Mouse (Mus musculus) natural killer cell, adult 2 months (primary cell): Measurements from ENCODE around the gene Rassf7.

Experiments used
- DNase-seq, 2 experiments: peaks; one replicate each; pipeline ENCODE4 v3.0.0; 2022; ENCODE audit warnings: low spot score in 2 of 2

The Rassf7 gene

DNA sequence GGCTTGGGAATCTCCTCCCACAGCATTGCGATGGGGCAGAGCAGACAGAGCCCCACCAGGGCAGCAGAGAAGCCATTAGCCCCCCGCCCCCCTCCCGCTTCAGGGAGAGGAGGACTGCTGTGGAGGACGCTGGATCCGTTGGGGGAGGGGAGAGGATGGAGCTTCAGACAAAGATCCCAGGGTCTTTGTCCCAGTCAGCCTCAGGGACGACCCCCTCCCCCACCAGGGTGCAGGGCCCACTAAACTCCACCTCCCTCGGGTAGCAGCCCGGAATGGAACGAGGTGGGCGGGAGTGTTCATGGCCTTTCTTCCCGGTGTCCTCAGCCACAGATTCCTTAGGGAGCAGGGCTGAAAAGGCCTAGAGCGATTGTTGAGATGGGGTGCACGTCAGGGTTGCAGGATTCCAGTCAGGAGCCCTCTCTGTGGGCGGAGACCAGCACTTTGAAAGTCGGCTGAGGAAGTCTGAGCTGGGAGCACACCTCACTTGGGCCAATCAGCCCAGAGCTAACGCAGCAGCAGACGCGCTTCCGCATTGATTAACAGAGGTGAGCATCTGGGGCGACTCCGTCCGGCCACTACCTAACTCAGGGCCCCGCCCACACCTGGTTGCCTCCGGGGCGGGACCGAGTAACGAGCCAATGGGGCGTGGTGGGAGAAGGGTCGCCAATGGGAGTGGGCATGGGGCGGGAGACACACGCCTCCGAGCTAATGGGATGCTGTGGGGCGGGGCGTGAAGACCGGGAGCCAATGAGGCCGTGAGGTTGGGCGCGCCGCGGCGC is at the start of gene Rassf7:
Gene Rassf7 (plus strand): TSS at position 760 of the 779 bp plus-strand sequence.
- peak; percentile 90 to 97 for DNase-seq

GRCm38 (mm10) chr7:141167901-141168517 is 47.7 kb upstream of the Rassf7 start:
- no peak for DNase-seq

DNA sequence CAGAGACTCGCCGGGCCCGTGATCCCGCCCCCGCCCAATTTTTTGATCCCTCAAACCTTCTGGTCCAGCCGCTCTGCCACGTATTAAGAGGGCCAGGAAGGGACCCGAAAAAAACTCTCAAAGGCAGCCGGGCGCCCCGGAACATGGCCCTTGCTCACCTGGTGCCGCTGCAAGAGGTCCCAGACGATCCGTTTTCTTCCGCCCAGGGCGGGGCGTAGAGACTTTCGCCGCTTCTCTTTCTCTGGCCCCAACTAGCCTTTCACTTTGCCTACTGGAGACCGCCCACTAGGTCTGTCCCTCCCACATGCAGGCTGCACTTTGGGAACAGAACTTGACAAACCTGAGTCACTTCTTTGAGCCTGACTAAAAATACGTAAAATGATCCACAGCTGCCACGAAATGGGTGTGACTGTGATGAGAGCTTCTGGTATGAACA is 47.1 kb upstream of the Rassf7 start:
- DNase-seq: peak; percentile 66 to 72

DNA sequence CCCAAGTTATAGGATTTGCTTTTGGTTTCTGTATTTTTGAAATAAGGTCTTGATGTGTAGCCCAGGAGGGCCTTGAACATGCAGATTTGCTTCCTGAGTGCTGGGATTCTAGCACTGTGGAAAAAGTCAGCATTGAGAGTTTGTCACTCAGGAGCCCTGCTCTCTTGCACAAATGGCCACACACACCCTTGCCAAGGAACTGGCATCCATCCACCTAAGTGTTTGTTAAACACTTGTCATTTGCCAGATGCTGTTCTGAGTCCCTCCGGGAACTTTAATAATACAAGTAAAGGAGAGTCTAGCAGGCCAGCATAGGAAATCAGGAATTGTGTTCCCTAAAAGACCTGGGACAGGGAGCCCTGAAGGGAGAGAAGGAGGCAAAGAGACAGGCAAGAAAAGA is 46.4 kb upstream of the Rassf7 start:
- no peak for DNase-seq

DNA sequence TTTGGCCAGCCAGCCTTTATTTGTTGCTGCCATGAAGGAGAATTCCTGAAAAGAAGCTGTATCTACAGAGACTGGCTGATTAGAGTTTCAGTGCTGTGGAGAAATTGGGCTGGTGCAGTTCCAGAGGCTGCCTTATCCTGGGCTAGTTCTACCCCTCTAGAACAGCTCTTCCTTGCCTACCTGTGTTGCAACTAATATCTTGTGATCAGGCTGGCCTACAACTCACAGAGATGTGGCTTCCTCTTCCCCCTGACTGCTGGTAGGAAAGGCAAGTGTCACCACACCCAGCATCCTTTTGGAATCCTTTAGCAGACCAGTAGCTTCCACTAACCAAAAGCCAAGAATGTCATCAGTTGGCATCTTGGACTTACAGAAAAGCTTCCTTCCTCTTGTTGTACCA is 45.8 kb upstream of the Rassf7 start:
- no peak for DNase-seq

- peak; percentile 86 for DNase-seq
Measured at GRCm38 (mm10) chr7:141172116-141173006, 43.3 kb upstream of the Rassf7 start, which contains the start of gene Rnh1. Gene Rnh1, minus strand, starts transcription at chr7:141172857.

DNA sequence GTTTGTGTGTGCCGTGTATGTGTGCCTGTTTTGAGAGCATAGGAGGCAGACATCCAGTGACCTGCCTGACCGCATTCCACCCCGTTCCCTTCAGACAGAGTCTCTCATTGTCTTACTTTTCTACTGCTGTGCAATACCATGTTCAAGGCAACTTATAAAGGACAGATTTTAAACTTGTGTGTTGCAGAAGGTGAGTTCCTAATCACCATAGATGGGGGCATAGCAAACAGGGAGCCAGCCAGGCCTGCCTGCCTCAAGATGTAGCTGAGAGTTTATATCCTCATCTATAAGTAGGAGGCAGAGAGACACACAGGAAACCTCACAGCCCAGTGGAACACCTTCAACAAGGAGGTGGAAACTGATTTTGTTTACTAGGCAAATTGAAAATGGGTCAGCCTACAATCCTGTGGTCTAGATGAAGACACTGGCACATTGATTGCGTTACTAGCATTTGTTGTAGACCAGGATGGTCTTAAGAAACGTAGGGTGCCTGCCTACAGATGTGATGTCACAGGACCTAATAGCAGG is 42.3 kb upstream of the Rassf7 start:
- DNase-seq: no peak

DNA sequence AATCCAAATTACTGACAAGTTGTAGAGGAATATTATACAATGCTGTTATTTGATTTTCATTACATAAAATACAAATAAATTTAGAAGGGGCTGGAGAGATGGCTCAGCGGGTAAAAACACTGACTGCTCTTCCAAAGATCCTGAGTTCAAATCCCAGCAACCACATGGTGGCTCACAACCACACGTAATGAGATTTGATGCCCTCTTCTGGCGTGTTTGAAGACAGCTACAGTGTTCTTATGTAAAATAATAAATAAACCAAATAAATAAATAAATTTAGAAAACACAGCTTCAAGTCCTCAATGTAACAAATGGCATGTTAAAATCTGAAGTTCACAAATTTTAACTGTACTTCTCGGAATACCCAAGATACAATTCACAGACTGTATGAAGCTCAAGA is 40.6 kb upstream of the Rassf7 start:
- DNase-seq: no peak

- peak; percentile 80 to 86 for DNase-seq
Measured at GRCm38 (mm10) chr7:141176173-141176572, 39.5 kb upstream of the Rassf7 start.

- no peak for DNase-seq
Measured at GRCm38 (mm10) chr7:141188194-141188593, 27.5 kb upstream of the Rassf7 start.

- DNase-seq: no peak
Measured at GRCm38 (mm10) chr7:141188733-141189132, 26.9 kb upstream of the Rassf7 start.

DNA sequence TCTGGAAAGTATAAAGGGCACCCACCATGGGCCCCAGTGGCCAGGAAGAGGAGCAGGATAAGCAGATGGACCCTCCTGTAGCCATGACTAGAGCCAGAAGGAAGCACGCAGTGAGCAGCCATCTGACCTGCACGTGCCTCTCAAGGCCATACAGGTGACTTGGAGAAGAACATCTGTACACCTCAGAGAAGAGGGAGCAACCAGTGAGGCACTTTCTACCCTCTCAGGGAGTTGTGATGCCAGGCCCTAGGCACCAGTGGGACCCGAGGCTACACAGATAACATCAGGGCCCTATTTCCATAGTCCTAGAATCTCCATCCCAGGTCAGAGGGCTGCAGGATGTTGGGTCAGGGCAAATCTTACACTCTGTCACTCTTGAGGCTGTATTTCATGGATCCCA is 25.4 kb upstream of the Rassf7 start:
- no peak for DNase-seq

GRCm38 (mm10) chr7:141191036-141191435 is 24.6 kb upstream of the Rassf7 start:
- no peak for DNase-seq

DNA sequence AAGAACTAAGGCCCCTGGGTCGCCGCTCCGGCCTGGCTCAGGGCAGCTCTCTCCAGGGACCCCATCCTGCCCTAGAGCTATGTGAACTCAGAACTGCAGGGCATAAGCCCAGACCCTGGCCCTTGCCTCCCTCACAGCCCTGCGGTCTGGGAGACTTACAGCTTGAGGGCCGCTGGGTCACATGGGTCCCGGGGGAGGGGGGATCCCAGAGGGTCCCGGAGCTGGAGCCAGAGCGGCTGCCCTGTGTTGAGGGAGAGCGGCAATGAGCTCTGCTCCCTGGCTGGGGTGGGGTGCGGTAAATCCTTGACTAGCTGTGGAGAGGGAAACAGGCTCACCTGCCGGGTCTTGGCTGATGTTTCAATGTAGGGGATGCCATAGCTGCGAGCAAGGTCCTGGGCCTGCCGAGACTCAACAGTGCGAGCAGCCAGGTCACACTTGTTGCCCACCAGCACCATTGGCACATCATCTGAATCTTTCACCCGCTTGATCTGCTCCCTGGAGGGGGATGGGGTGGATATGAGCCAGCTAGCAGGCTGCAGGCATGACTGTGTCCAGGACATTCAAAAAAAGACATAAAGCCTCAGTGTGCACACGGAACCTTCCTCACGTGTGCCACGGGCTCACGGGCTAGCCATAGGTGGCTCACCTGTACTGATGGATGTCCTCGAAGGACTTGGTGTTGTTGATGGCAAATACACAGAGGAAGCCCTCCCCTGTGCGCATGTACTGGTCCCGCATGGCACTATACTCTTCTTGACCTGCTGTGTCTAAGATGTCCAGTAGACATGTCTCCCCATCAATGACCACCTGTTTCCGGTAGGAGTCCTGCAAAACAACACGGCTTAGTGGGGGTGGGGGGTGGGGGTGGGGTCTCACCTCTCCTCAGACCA is 23.6 kb upstream of the Rassf7 start:
- DNase-seq: no peak

- no peak for DNase-seq
Measured at GRCm38 (mm10) chr7:141192776-141193347, 22.8 kb upstream of the Rassf7 start.

DNA sequence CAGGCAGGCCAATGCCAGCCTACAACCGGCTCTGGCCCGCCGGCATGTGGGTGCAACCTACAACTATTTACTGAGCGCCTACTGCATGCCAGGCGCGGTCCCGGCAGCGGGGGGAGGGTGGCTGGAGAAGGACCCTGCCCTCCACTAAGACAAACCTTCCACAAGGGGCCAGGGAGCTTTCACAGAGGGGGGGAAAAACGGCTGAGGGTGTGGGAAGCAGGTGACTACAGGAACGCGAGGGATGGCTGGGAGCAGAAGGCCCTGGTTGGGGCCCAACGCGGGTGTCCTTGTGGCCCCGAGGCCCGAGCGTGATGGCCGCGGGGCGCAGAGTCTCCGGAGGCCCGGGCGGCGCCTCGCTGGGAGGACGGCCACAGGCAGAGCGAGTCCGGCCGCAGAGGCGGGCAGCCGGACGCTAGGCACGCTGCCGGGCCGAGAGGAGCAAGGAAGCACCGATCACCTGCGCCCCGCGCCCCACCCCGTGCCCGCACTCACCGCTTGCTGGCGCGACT is 22.3 kb upstream of the Rassf7 start:
- peak in 1 of 2 experiments; percentile 29 for DNase-seq

- peak; percentile 95 to 96 for DNase-seq
Measured at GRCm38 (mm10) chr7:141193948-141194347, 21.7 kb upstream of the Rassf7 start, which contains the start of the genes Hras and Lrrc56. Gene Hras, minus strand, starts transcription at chr7:141194005. Gene Lrrc56, plus strand, starts transcription at chr7:141194157.

- no peak for DNase-seq
Measured at GRCm38 (mm10) chr7:141194409-141194808, 21.3 kb upstream of the Rassf7 start.

- peak; percentile 87 to 95 for DNase-seq
Measured at GRCm38 (mm10) chr7:141194830-141195229, 20.8 kb upstream of the Rassf7 start.

DNA sequence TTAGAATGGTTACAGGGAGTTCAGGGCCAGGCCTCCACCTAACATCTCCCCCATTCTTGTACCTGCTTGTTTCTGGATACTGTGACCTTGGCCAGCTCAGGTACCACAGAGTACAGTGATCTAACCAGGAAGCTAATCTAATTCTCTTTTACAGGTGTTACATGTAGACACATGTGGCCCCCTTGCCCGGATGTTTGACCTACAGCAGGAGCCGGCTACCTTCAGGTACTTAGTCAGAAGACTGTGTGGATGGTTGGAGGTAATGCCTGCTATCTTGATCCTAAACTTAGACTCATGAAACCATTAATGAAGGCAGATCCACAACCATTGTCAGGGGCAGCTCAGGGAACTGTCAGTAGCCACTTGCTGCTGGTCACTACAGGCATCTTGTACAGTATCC is 19.9 kb upstream of the Rassf7 start:
- no peak for DNase-seq
